Mouse (Mus musculus) CH12.LX (cell line): ENCODE measurements around the gene Capsl. TPM values are rescaled to one million over a fixed set of nuclear protein-coding genes. Genes with fewer than 3 reads are reported as not detected.
A peak's percentile ranks its signal among the peaks of the same experiment; 100 is the strongest.

ENCODE experiments used
- DNase-seq: peaks from one replicate; pipeline ENCODE4 v3.0.0-alpha.2; 2013; ENCODE audit errors: extremely low read depth
- H3K27ac ChIP-seq: 2 replicates; pipeline ENCODE4 v1.5.1; 2012; ENCODE audit warnings: low read depth, mild to moderate bottlenecking, control low read depth, moderate library complexity; ENCODE audit not compliant: insufficient read depth
- H3K27me3 ChIP-seq: replicated peaks from 2 replicates; pipeline ENCODE3; 2012; ENCODE audit warnings: inconsistent platforms
- H3K36me3 ChIP-seq, 2 experiments: replicated peaks in 1 of 2; 2 replicates each; pipeline versions ENCODE3 to v1.6.1; 2012; ENCODE audit warnings: inconsistent platforms in 1 of 2, low read length in 1 of 2, mild to moderate bottlenecking in 1 of 2, mixed read lengths in 1 of 2, moderate library complexity in 1 of 2; ENCODE audit not compliant: control insufficient read depth in 1 of 2, insufficient read depth in 1 of 2
- H3K4me1 ChIP-seq, 2 experiments: 2 replicates each; pipeline ENCODE4 v1.6.1; 2012; ENCODE audit warnings: inconsistent platforms in 1 of 2, moderate library complexity in 1 of 2; ENCODE audit not compliant: insufficient read depth in 2 of 2, control insufficient read depth in 1 of 2
- H3K4me2 ChIP-seq: 2 replicates; pipeline ENCODE4 v1.6.1; 2012; ENCODE audit warnings: low read depth, mild to moderate bottlenecking, control low read depth; ENCODE audit not compliant: poor library complexity, insufficient read depth, severe bottlenecking
- H3K4me3 ChIP-seq, 3 experiments: fragments of 150-350 bp in 1 of 3; sonication (generic) in 1 of 3; replicated peaks in 1 of 3; 2 replicates each; pipeline versions ENCODE3 to v1.5.1; 2011 to 2012; ENCODE audit warnings: low read depth in 2 of 3, low read length in 2 of 3, mild to moderate bottlenecking in 2 of 3, moderate library complexity in 2 of 3, control low read depth in 1 of 3, improper control_type of control experiment in 1 of 3, inconsistent platforms in 1 of 3, mixed read lengths in 1 of 3; ENCODE audit not compliant: poor library complexity in 1 of 3
- H3K79me2 ChIP-seq: replicated peaks from 2 replicates; pipeline ENCODE4 v1.6.1; 2012; ENCODE audit warnings: mild to moderate bottlenecking, moderate library complexity; ENCODE audit not compliant: control insufficient read depth, poor library complexity, insufficient read depth, severe bottlenecking; ENCODE audit errors: extremely low read depth
- H3K9ac ChIP-seq: 2 replicates; pipeline ENCODE4 v1.6.1; 2012; ENCODE audit warnings: low read depth, mild to moderate bottlenecking, control low read depth, moderate library complexity; ENCODE audit not compliant: insufficient read depth
- H3K9me3 ChIP-seq: replicated peaks from 2 replicates; pipeline ENCODE3; 2012; ENCODE audit warnings: low read length, inconsistent platforms, mixed read lengths
- CHD2 ChIP-seq: IDR thresholded peaks from 2 replicates; pipeline ENCODE4 v1.6.1; 2011; ENCODE audit warnings: low read length, improper control_type of control experiment
- CTCF ChIP-seq, 2 experiments: IDR thresholded peaks in 1 of 2; conservative IDR thresholded peaks in 1 of 2; 2 replicates each; pipeline ENCODE4 v1.5.1; 2011 to 2012; ENCODE audit warnings: low read depth in 2 of 2, low read length in 2 of 2, improper control_type of control experiment in 1 of 2, inconsistent platforms in 1 of 2, mild to moderate bottlenecking in 1 of 2, moderate library complexity in 1 of 2
- E2F4 ChIP-seq: IDR thresholded peaks from 2 replicates; pipeline ENCODE4 v1.6.1; 2011; ENCODE audit warnings: low read depth, low read length, improper control_type of control experiment; ENCODE audit not compliant: insufficient replicate concordance
- EP300 ChIP-seq: IDR thresholded peaks from 2 replicates; pipeline ENCODE4 v1.6.1; 2011; ENCODE audit warnings: low read length, improper control_type of control experiment
- ETS1 ChIP-seq: conservative IDR thresholded peaks from 2 replicates; pipeline ENCODE4 v1.6.1; 2012; ENCODE audit warnings: low read depth, mild to moderate bottlenecking, inconsistent platforms, low read length, improper control_type of control experiment, moderate library complexity
- IRF4 ChIP-seq: IDR thresholded peaks from 2 replicates; pipeline ENCODE4 v1.6.1; 2014; ENCODE audit warnings: low read depth, mild to moderate bottlenecking, inconsistent platforms, low read length, improper control_type of control experiment
- KAT2A ChIP-seq: IDR thresholded peaks from 2 replicates; pipeline ENCODE4 v1.6.1; 2012; ENCODE audit warnings: low read length, improper control_type of control experiment, inconsistent platforms; ENCODE audit not compliant: insufficient replicate concordance
- MAFK ChIP-seq: IDR thresholded peaks from 2 replicates; pipeline ENCODE4 v1.6.1; 2011; ENCODE audit warnings: low read length, improper control_type of control experiment; ENCODE audit not compliant: insufficient replicate concordance
- MAZ ChIP-seq: IDR thresholded peaks from 2 replicates; pipeline ENCODE4 v1.6.1; 2012; ENCODE audit warnings: low read depth, mild to moderate bottlenecking, inconsistent platforms, low read length, improper control_type of control experiment, moderate library complexity
- MEF2A ChIP-seq: IDR thresholded peaks from 2 replicates; pipeline ENCODE4 v1.6.1; 2014; ENCODE audit warnings: low read depth, mild to moderate bottlenecking, inconsistent platforms, low read length, improper control_type of control experiment, borderline replicate concordance
- MXI1 ChIP-seq: IDR thresholded peaks from 2 replicates; pipeline ENCODE4 v1.6.1; 2011; ENCODE audit warnings: mild to moderate bottlenecking, low read depth, low read length, improper control_type of control experiment
- POLR2A ChIP-seq: IDR thresholded peaks from 2 replicates; pipeline ENCODE4 v1.6.1; 2011; ENCODE audit warnings: low read depth, mild to moderate bottlenecking, improper control_type of control experiment, low read length
- POLR2AphosphoS2 ChIP-seq: IDR thresholded peaks from 2 replicates; pipeline ENCODE4 v1.6.1; 2011; ENCODE audit warnings: low read depth, low read length, improper control_type of control experiment
- RAD21 ChIP-seq: IDR thresholded peaks from 2 replicates; pipeline ENCODE4 v1.6.1; 2011; ENCODE audit warnings: low read depth, mild to moderate bottlenecking, low read length, improper control_type of control experiment, moderate library complexity
- RCOR1 ChIP-seq: conservative IDR thresholded peaks from 2 replicates; pipeline ENCODE4 v1.6.1; 2012; ENCODE audit warnings: low read depth, mild to moderate bottlenecking, inconsistent platforms, low read length, improper control_type of control experiment
- SMC3 ChIP-seq: IDR thresholded peaks from 2 replicates; pipeline ENCODE4 v1.6.1; 2011; ENCODE audit warnings: low read depth, low read length, improper control_type of control experiment
- TBP ChIP-seq: conservative IDR thresholded peaks from 2 replicates; pipeline ENCODE4 v1.6.1; 2011; ENCODE audit warnings: low read depth, low read length, improper control_type of control experiment
- UBTF ChIP-seq: IDR thresholded peaks from 2 replicates; pipeline ENCODE4 v1.6.1; 2012; ENCODE audit warnings: low read depth, mild to moderate bottlenecking, inconsistent platforms, low read length, improper control_type of control experiment, moderate library complexity
- USF1 ChIP-seq: IDR thresholded peaks from 2 replicates; pipeline ENCODE4 v1.6.1; 2014; ENCODE audit warnings: low read depth, mild to moderate bottlenecking, inconsistent platforms, low read length, improper control_type of control experiment
- ZC3H11A ChIP-seq: IDR thresholded peaks from 2 replicates; pipeline ENCODE4 v1.6.1; 2012; ENCODE audit warnings: low read depth, mild to moderate bottlenecking, inconsistent platforms, low read length, improper control_type of control experiment
- ZKSCAN1 ChIP-seq: IDR thresholded peaks from 2 replicates; pipeline ENCODE4 v1.6.1; 2012; ENCODE audit warnings: low read depth, inconsistent platforms, low read length, improper control_type of control experiment, borderline replicate concordance
- dilution Hi-C: fragments of 300-500 bp; cut with MboI; formaldehyde crosslinking; loops from 2 replicates; pipeline ENCODE4 v1.14.3; 2020; ENCODE audit warnings: low sequenced_read_pairs; ENCODE audit not compliant: extremely low pct_unique_long_range_greater_than_20kb, extremely low pct_ligation_motif_present
- in situ Hi-C: fragments of 300-500 bp; cut with MboI; formaldehyde crosslinking; loops from 3 replicates; pipeline ENCODE4 v1.14.3; 2019; ENCODE audit warnings: low sequenced_read_pairs, low pct_ligation_motif_present, low pct_unique_long_range_greater_than_20kb, mixed read lengths
- polyA plus RNA-seq: library from polyadenylated mRNA; unstranded; fragments of >175 nt; gene quantifications from 2 replicates; pipeline ENCODE4 v1.2.1, GENCODE M21; 2012; ENCODE audit warnings: low read depth; ENCODE audit not compliant: insufficient read length
- total RNA-seq, 2 experiments: library from RNA; depleted of rRNA; stranded (reverse); fragments of 300-350 nt in 1 of 2; fragments of >200 nt in 1 of 2; gene quantifications; 2 replicates each; pipeline ENCODE4 v1.2.3; 2012 to 2014

Gene Capsl
- total and polyA plus RNA-seq, 3 experiments: 1.2 to 5.0 (median 1.6) TPM

GRCm38 (mm10) chr15:9455241-9455640 lies 19.4 kb downstream of the Capsl start:
- Histone ChIP-seq H3K79me2 (no peaks in the 10 kb centered on the region), H3K4me3 (no peak overlapping the region), H3K4me1 (no peaks in the 10 kb centered on the region; a peak in 1 of 4 replicates), H3K27me3 (no peaks in the 10 kb centered on the region), H3K36me3 (no peaks in the 10 kb centered on the region), H3K9me3 (no peaks in the 10 kb centered on the region), H3K9ac (no peak overlapping the region), H3K27ac (no peak overlapping the region), H3K4me2 (no peak overlapping the region)
- peak; percentile 63 for DNase-seq
- peak; percentile 81 to 82 for TF ChIP-seq CTCF (conservative IDR thresholded peaks at IDR 0.05 in 1 of 2, IDR thresholded peaks at IDR 0.05 in 1 of 2; ENCODE audit: low read depth in 2 of 2, low read length in 2 of 2)
- TF ChIP-seq RAD21: peak; percentile 83
- peak; percentile 70 for TF ChIP-seq ZC3H11A
- peak; percentile 84 for TF ChIP-seq SMC3
- no peak for TF ChIP-seq EP300
- dilution Hi-C loops (no loop called here), in situ Hi-C loops (loop anchor here (10.0 to 25.0 kb wide), 2 partner anchors 107 to 290 kb away; partner anchors contain the start of gene Spef2)

GRCm38 (mm10) chr15:9463521-9464027 lies 27.7 kb downstream of the Capsl start:
- Histone ChIP-seq H3K4me1 (peaks cover 4 to 37% of the 10 kb centered on the region in 2 experiments; a peak in 3 of 4 replicates), H3K9ac (no peak overlapping the region), H3K79me2 (no peaks in the 10 kb centered on the region), H3K27me3 (no peaks in the 10 kb centered on the region), H3K4me2 (peak overlapping the region; percentile 9; the same call in 1 of the 2 replicates), H3K27ac (no peak overlapping the region), H3K9me3 (no peaks in the 10 kb centered on the region), H3K36me3 (no peaks in the 10 kb centered on the region), H3K4me3 (peak overlapping the region in 1 of 3 experiments; percentile 12)
- DNase-seq: peak; percentile 76
- TF ChIP-seq MEF2A (no peak), RCOR1 (no peak), MAFK (no peak), IRF4 (0 out of 2 replicates have a peak, but pooled peaks have one; percentile 5), USF1 (no peak), SMC3 (0 out of 2 replicates have a peak, but pooled peaks have one; percentile 1), KAT2A (no peak), POLR2A (no peak), CHD2 (no peak), TBP (0 out of 2 replicates have a peak, but pooled peaks have one; percentile 28), POLR2AphosphoS2 (no peak), ETS1 (no peak), MAZ (no peak), UBTF (no peak), E2F4 (no peak), MXI1 (no peak), ZKSCAN1 (no peak)
- in situ Hi-C loops: loop anchor here (25.0 kb wide), 1 partner anchor 99 kb away; no protein-coding TSS in a partner anchor
- dilution Hi-C loops: no loop called here
